Mouse (Mus musculus): Measurements from ENCODE around the gene Rexo2. TPM values are rescaled to one million over a fixed set of nuclear protein-coding genes. Genes with fewer than 3 reads are reported as not detected.
A peak's percentile ranks its signal among the peaks of the same experiment; 100 is the strongest.

Rexo2 gene
- polyA plus RNA-seq, 2 experiments: 64.4 to 95.7 TPM

DNA sequence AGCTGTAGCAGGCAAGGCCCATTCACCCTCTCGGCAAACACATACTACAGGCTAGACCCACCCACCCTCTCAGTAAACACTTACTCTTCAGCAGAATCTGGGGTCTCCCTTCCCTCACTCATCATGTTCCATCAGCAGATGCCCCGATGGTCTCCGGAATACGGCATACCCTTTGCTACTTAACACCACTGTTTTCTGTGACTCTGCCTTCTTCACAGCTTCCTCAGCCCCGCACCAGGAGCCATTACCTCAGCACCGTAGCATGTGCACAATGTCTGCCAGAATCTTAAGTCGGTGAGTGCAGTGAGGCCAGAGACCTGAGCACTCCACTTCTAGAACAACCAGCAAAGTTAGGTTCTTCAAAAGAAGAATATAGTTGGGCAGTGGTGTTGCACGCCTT lies 19.7 kb downstream of the Rexo2 start:
- DNase-seq (ENCODE audit: low read depth in 3 of 3, low spot score in 3 of 3): no peak

GRCm38 (mm10) chr9:48459391-48459790 lies 21.0 kb downstream of the Rexo2 start:
- Histone ChIP-seq H3K4me1 (replicated peaks; ENCODE audit: control insufficient read depth in 2 of 2, insufficient read depth in 2 of 2, low read length in 1 of 2) (no peaks in the 10 kb centered on the region), H3K9ac (replicated peaks) (no peak overlapping the region), H3K36me3 (replicated peaks; ENCODE audit: control insufficient read depth, insufficient read depth, low read depth) (no peaks in the 10 kb centered on the region), H3K4me2 (ENCODE audit: low read depth) (no peak overlapping the region), H3K27ac (no peak overlapping the region), H3K4me3 (ENCODE audit: insufficient read depth in 1 of 2, low read depth in 2 of 2, low read length in 2 of 2) (no peak overlapping the region), H3K27me3 (ENCODE audit: control insufficient read depth, insufficient read depth, low read length) (no peaks in the 10 kb centered on the region), H3K9me3 (ENCODE audit: control insufficient read depth, low read length) (no peaks in the 10 kb centered on the region)
- WGBS (ENCODE audit: insufficient replicate concordance): 76% methylated on average over 5 of the region's 5 CpGs
- no peak for TF ChIP-seq EP300 (IDR thresholded peaks at IDR 0.05; ENCODE audit: low read depth)
- no peak for TF ChIP-seq CTCF (IDR thresholded peaks at IDR 0.05; ENCODE audit: low read depth)
- ATAC-seq (ENCODE audit: insufficient read depth) (no peak), DNase-seq (ENCODE audit: low read depth in 3 of 3, low spot score in 3 of 3) (no peak)

More for the DNA sequence above, 19.7 kb downstream of the Rexo2 start:
- H3K27me3 ChIP-seq (ENCODE audit: control insufficient read depth, insufficient read depth, low read length): no peaks in the 10 kb centered on the region
- H3K36me3 ChIP-seq (replicated peaks; ENCODE audit: control insufficient read depth, insufficient read depth, low read depth): no peaks in the 10 kb centered on the region
- no peak overlapping the region for H3K27ac ChIP-seq
- H3K4me2 ChIP-seq (ENCODE audit: low read depth): no peak overlapping the region
- ATAC-seq (ENCODE audit: insufficient read depth): no peak
- no peak overlapping the region for H3K9ac ChIP-seq (replicated peaks)
- peaks cover 2% of the 10 kb centered on the region; the same call in 1 of the 2 replicates for H3K9me3 ChIP-seq (ENCODE audit: control insufficient read depth, low read length)
- no peak for TF ChIP-seq CTCF (IDR thresholded peaks at IDR 0.05; ENCODE audit: low read depth)
- no peak for TF ChIP-seq EP300 (IDR thresholded peaks at IDR 0.05; ENCODE audit: low read depth)
- 80% methylated on average over 8 of the region's 8 CpGs for WGBS (ENCODE audit: insufficient replicate concordance)
- H3K4me1 ChIP-seq (replicated peaks; ENCODE audit: control insufficient read depth in 2 of 2, insufficient read depth in 2 of 2, low read length in 1 of 2): no peaks in the 10 kb centered on the region
- no peak overlapping the region for H3K4me3 ChIP-seq (ENCODE audit: insufficient read depth in 1 of 2, low read depth in 2 of 2, low read length in 2 of 2)

DNA sequence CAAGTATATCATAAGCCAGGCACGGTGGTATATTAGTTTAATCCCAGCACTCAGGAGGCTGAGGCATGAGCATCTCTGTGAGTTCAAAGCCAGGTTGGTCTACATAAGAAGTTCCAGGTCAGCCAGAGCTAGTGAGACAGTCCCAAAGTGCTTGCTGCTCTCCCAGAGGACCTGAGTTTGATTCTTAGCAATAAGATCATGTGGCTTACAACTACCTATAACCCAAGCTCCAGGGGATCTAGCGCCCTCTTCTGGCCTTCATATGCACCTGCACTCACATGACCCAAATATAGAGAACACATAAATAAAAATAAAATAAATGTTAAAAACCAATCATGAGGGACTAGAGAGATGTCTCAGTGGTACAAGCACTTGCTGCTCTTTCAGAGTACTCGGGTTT lies 21.5 kb downstream of the Rexo2 start:
- H3K4me2 ChIP-seq (ENCODE audit: low read depth): no peak overlapping the region
- no peak for TF ChIP-seq EP300 (IDR thresholded peaks at IDR 0.05; ENCODE audit: low read depth)
- TF ChIP-seq CTCF (IDR thresholded peaks at IDR 0.05; ENCODE audit: low read depth): peak; percentile 72
- no peak overlapping the region for H3K4me3 ChIP-seq (ENCODE audit: insufficient read depth in 1 of 2, low read depth in 2 of 2, low read length in 2 of 2)
- H3K9me3 ChIP-seq (ENCODE audit: control insufficient read depth, low read length): no peaks in the 10 kb centered on the region
- DNase-seq (ENCODE audit: low read depth in 3 of 3, low spot score in 3 of 3): no peak
- no peaks in the 10 kb centered on the region for H3K36me3 ChIP-seq (replicated peaks; ENCODE audit: control insufficient read depth, insufficient read depth, low read depth)
- H3K27me3 ChIP-seq (ENCODE audit: control insufficient read depth, insufficient read depth, low read length): no peaks in the 10 kb centered on the region
- 52% methylated on average over 3 of the region's 3 CpGs for WGBS (ENCODE audit: insufficient replicate concordance)
- no peaks in the 10 kb centered on the region for H3K4me1 ChIP-seq (replicated peaks; ENCODE audit: control insufficient read depth in 2 of 2, insufficient read depth in 2 of 2, low read length in 1 of 2)
- ATAC-seq (ENCODE audit: insufficient read depth): no peak
- H3K9ac ChIP-seq (replicated peaks): no peak overlapping the region
- no peak overlapping the region for H3K27ac ChIP-seq

- Histone ChIP-seq H3K9me3 (ENCODE audit: control insufficient read depth, low read length) (no peaks in the 10 kb centered on the region), H3K27ac (no peak overlapping the region), H3K36me3 (replicated peaks; ENCODE audit: control insufficient read depth, insufficient read depth, low read depth) (no peaks in the 10 kb centered on the region), H3K4me2 (ENCODE audit: low read depth) (no peak overlapping the region), H3K4me1 (replicated peaks; ENCODE audit: control insufficient read depth in 2 of 2, insufficient read depth in 2 of 2, low read length in 1 of 2) (no peaks in the 10 kb centered on the region), H3K27me3 (ENCODE audit: control insufficient read depth, insufficient read depth, low read length) (no peaks in the 10 kb centered on the region), H3K9ac (replicated peaks) (no peak overlapping the region), H3K4me3 (ENCODE audit: insufficient read depth in 1 of 2, low read depth in 2 of 2, low read length in 2 of 2) (no peak overlapping the region)
- 77% methylated on average over 3 of the region's 3 CpGs for WGBS (ENCODE audit: insufficient replicate concordance)
- TF ChIP-seq CTCF (IDR thresholded peaks at IDR 0.05; ENCODE audit: low read depth) (no peak), EP300 (IDR thresholded peaks at IDR 0.05; ENCODE audit: low read depth) (no peak)
- ATAC-seq (ENCODE audit: insufficient read depth) (no peak), DNase-seq (ENCODE audit: low read depth in 3 of 3, low spot score in 3 of 3) (no peak)
Observed at GRCm38 (mm10) chr9:48455961-48456360, 24.5 kb downstream of the Rexo2 start.

DNA sequence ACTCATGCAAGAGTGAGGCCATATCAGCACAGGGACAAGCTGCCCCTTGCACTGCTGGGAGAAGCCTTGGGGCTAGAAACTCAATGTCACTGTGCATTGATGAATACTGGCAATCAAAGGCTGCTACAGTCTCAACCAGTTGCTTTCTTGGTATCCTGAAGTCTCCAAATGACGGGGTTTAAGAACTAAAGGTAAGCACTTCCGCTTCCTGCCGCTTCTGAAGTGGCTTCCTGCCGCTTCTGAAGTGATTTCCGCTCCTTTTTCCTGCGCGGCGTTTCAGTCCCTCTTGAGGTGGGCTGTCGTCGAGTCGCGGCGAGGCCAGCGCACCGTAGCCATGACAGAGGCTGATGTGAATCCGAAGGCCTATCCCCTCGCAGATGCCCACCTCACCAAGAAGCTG lies 30.4 kb downstream of the Rexo2 start:
- ATAC-seq (ENCODE audit: insufficient read depth): no peak
- no peak overlapping the region for H3K4me2 ChIP-seq (ENCODE audit: low read depth)
- no peak overlapping the region for H3K4me3 ChIP-seq (ENCODE audit: insufficient read depth in 1 of 2, low read depth in 2 of 2, low read length in 2 of 2)
- no peaks in the 10 kb centered on the region for H3K4me1 ChIP-seq (replicated peaks; ENCODE audit: control insufficient read depth in 2 of 2, insufficient read depth in 2 of 2, low read length in 1 of 2)
- no peak overlapping the region for H3K27ac ChIP-seq
- 71% methylated on average over 17 of the region's 17 CpGs for WGBS (ENCODE audit: insufficient replicate concordance)
- no peaks in the 10 kb centered on the region for H3K36me3 ChIP-seq (replicated peaks; ENCODE audit: control insufficient read depth, insufficient read depth, low read depth)
- no peak for TF ChIP-seq CTCF (IDR thresholded peaks at IDR 0.05; ENCODE audit: low read depth)
- no peak for TF ChIP-seq EP300 (IDR thresholded peaks at IDR 0.05; ENCODE audit: low read depth)
- no peak overlapping the region for H3K9ac ChIP-seq (replicated peaks)
- no peaks in the 10 kb centered on the region for H3K9me3 ChIP-seq (ENCODE audit: control insufficient read depth, low read length)
- H3K27me3 ChIP-seq (ENCODE audit: control insufficient read depth, insufficient read depth, low read length): no peaks in the 10 kb centered on the region
- DNase-seq (ENCODE audit: low read depth in 3 of 3, low spot score in 3 of 3): no peak
